ENCODE assay signal across 25 mouse cellular contexts in the genomic region with DNA sequence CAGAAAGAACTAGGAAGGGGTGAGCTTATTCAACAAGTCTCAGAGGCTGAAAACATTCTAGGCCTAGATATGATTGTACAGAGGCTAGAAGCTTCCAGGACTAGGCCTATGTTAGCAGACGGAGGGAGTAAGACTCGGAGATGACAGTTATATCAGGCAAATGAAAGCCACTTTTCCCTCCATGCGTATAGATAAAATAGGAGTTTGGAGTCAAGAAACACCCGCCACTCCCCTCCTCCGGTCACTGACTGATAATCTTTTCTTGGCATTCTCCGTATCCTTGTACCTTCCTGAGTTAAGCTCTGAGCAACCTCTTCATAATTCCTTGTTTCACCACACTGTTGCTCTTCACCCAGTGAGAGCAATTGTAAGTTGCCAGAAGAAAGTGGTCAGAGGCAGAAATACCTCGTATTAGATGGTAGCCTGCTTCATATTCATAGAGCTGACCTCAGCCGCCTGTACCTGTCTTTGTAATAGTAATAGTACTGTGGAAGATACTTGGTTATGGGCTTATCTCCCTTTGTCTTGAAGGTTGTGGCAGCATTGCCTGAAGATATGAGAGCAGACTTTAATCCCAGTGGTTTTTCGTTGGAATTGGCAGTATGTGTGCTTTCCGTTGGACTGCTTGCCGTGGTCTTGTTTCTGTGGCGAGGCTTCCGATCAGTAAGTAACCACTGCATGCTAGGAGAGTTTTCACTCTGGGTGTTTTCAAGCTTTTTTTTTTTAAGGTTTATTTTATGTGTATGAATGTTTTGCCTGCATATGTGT. TPM values are rescaled to one million over a fixed set of nuclear protein-coding genes. Genes with fewer than 3 reads are reported as not detected.
DNase-seq lines count a peak whose midpoint lies in the region; ATAC-seq lines count a peak whose summit lies in the region.
"Had no signal": no experiment of that assay in that cellular context is flagged by ENCODE, and none has a peak within 500 bp of the region (broad histone marks: within the 10 kb centered on the region; RNA-seq: fewer than 3 reads in every experiment).

No protein-coding gene starts in this region.

- H3K27ac ChIP-seq in heart, embryonic 10.5 days, result no peak overlapping the region
- no peak overlapping the region for H3K27ac ChIP-seq in heart, embryonic 11.5 days (ENCODE audit: low read depth, low read length)
- peak overlapping the region; percentile 66 for H3K27ac ChIP-seq in liver, embryonic 16.5 days (ENCODE audit: low read length)
- H3K27ac ChIP-seq: embryonic facial prominence, embryonic 12.5 days; hindbrain, embryonic 15.5 days; intestine, embryonic 15.5 days; limb, embryonic 12.5 days had no signal

- no peak overlapping the region for H3K9ac ChIP-seq in heart, embryonic 11.5 days (ENCODE audit: low read depth, low read length)
- H3K9ac ChIP-seq in liver, embryonic 16.5 days (ENCODE audit: low read depth, low read length), result peak overlapping the region; percentile 44
- H3K9ac ChIP-seq: embryonic facial prominence, embryonic 12.5 days; hindbrain, embryonic 15.5 days; intestine, embryonic 15.5 days; limb, embryonic 12.5 days had no signal

- no peaks in the 10 kb centered on the region for H3K27me3 ChIP-seq in heart, embryonic 10.5 days (ENCODE audit: insufficient read depth, poor library complexity, severe bottlenecking)
- no peaks in the 10 kb centered on the region for H3K27me3 ChIP-seq in heart, embryonic 11.5 days (ENCODE audit: control insufficient read depth, insufficient read depth, low read length)
- H3K27me3 ChIP-seq in liver, embryonic 16.5 days (ENCODE audit: control insufficient read depth, insufficient read depth, low read depth, low read length), result no peaks in the 10 kb centered on the region
- H3K27me3 ChIP-seq: embryonic facial prominence, embryonic 12.5 days; hindbrain, embryonic 15.5 days; intestine, embryonic 15.5 days; limb, embryonic 12.5 days; megakaryocyte, embryonic 14.5 days had no signal

- H3K4me2 ChIP-seq in heart, embryonic 11.5 days, result no peak overlapping the region
- peak overlapping the region; percentile 56 for H3K4me2 ChIP-seq in liver, embryonic 16.5 days (ENCODE audit: low read depth, low read length)
- H3K4me2 ChIP-seq: embryonic facial prominence, embryonic 12.5 days; hindbrain, embryonic 15.5 days; intestine, embryonic 15.5 days; limb, embryonic 12.5 days had no signal

- no peak for ATAC-seq in heart, embryonic 11.5 days (replicated peaks; ENCODE audit: insufficient number of reproducible peaks, low FRiP score, low TSS enrichment)
- peak; percentile 6 for ATAC-seq in liver, embryonic 16.5 days (ENCODE audit: low read depth)
- ATAC-seq: forebrain, embryonic 14.5 days; intestine, embryonic 15.5 days; midbrain, embryonic 16.5 days had no signal

- peaks cover 20% of the 10 kb centered on the region for H3K4me1 ChIP-seq in heart, embryonic 10.5 days
- peaks cover 7% of the 10 kb centered on the region for H3K4me1 ChIP-seq in heart, embryonic 11.5 days (ENCODE audit: control insufficient read depth, insufficient read depth, low read length)
- H3K4me1 ChIP-seq in liver, embryonic 16.5 days (ENCODE audit: control insufficient read depth, low read depth, low read length), result peaks cover 38% of the 10 kb centered on the region

- DNase-seq in heart, embryonic 10.5 days (ENCODE audit: low spot score), result peak; percentile 11
- DNase-seq in c-Kit-negative CD71-positive TER-119-positive erythroid progenitor cells, embryonic 14.5 days (ENCODE audit: low read depth, low spot score), result peak; percentile 43
- DNase-seq in liver, result peak; percentile 51
- DNase-seq in adrenal gland, adult 2 months, result no peak
- no peak for DNase-seq in neural tube, embryonic 10.5 days (ENCODE audit: extremely low spot score, low spot score)
- DNase-seq in left cerebral cortex, adult 9 months (ENCODE audit: low spot score in 2 of 2), result no peak
- DNase-seq: adrenal gland, postnatal 36 days; cerebellum, adult 2 months; cerebellum, postnatal 25 days; heart, adult 18-20 months; kidney, adult 9 months; kidney, postnatal 14 days; lung, adult 2 months; right cerebral cortex, adult 18-20 months; thymus, postnatal 25 days had no signal

- WGBS in heart, embryonic 10.5 days, result 79% methylated on average over 13 of the region's 13 CpGs
- 70% methylated on average over 13 of the region's 13 CpGs for WGBS in heart, embryonic 11.5 days (ENCODE audit: insufficient replicate concordance)
- WGBS in liver, embryonic 16.5 days (ENCODE audit: insufficient replicate concordance), result 41% methylated on average over 13 of the region's 13 CpGs

- peaks cover 35% of the 10 kb centered on the region for H3K36me3 ChIP-seq in heart, embryonic 10.5 days
- peaks cover 11% of the 10 kb centered on the region for H3K36me3 ChIP-seq in heart, embryonic 11.5 days (ENCODE audit: control insufficient read depth, insufficient read depth, low read length)
- peaks cover 16% of the 10 kb centered on the region for H3K36me3 ChIP-seq in liver, embryonic 16.5 days (ENCODE audit: control insufficient read depth, insufficient read depth)

- no peaks in the 10 kb centered on the region for H3K9me3 ChIP-seq in heart, embryonic 10.5 days
- no peaks in the 10 kb centered on the region for H3K9me3 ChIP-seq in heart, embryonic 11.5 days (replicated peaks; ENCODE audit: control insufficient read depth, low read length)
- H3K9me3 ChIP-seq in liver, embryonic 16.5 days (replicated peaks; ENCODE audit: control insufficient read depth, low read length), result no peaks in the 10 kb centered on the region
- H3K9me3 ChIP-seq: embryonic facial prominence, embryonic 12.5 days; hindbrain, embryonic 15.5 days; intestine, embryonic 15.5 days; limb, embryonic 12.5 days; megakaryocyte, embryonic 14.5 days had no signal

- no peak overlapping the region for H3K4me3 ChIP-seq in heart, embryonic 10.5 days
- no peak overlapping the region for H3K4me3 ChIP-seq in heart, embryonic 11.5 days (ENCODE audit: low read depth, low read length)
- H3K4me3 ChIP-seq in liver, embryonic 16.5 days (ENCODE audit: low read depth, low read length), result peak overlapping the region; percentile 35
- H3K4me3 ChIP-seq: embryonic facial prominence, embryonic 12.5 days; hindbrain, embryonic 15.5 days; intestine, embryonic 15.5 days; limb, embryonic 12.5 days; megakaryocyte, embryonic 14.5 days; myocyte had no signal

RNA-seq across cellular contexts. Expression of a gene that starts 40.1 kb away (rescaled TPM):
- 38.0 and 50.8 TPM in 2 replicates for polyA plus RNA-seq in heart, embryonic 10.5 days (2016; fragmentation: Nextera tagmentation; extraction: Ambion mirVana)
- polyA plus RNA-seq in heart, embryonic 11.5 days (2014; fragmentation: Nextera tagmentation; extraction: Ambion mirVana), result 41.3 and 43.1 TPM in 2 replicates
- polyA plus RNA-seq in liver, embryonic 16.5 days (2015; fragmentation: Nextera tagmentation; extraction: Ambion mirVana), result 53.3 and 56.2 TPM in 2 replicates
- 100 to 1,000 TPM; 114 to 180 TPM for total RNA-seq in adrenal gland, adult 2 months (2021)
- polyA plus RNA-seq in adrenal gland, adult 2 months (2012; rRNA removed), result 20.8 and 31.9 TPM in 2 replicates

Comparison
In these comparisons a context has a peak if more than half of its experiments do, and no peak if none do; other contexts are left out.
1. DNase-seq: peak in heart, embryonic 10.5 days (single experiment), c-Kit-negative CD71-positive TER-119-positive erythroid progenitor cells, embryonic 14.5 days (single experiment) and liver (single experiment); none in adrenal gland, adult 2 months (single experiment), neural tube, embryonic 10.5 days (single experiment) and left cerebral cortex, adult 9 months (0 of 2).